Mouse (Mus musculus) lung, postnatal 0 days (tissue): ENCODE results near the gene Hectd1.

Experiments
- CTCF ChIP-seq: IDR thresholded peaks from 2 replicates; pipeline ENCODE4 v1.5.1; 2016; ENCODE audit warnings: antibody characterized with exemption, mild to moderate bottlenecking
- EP300 ChIP-seq: IDR thresholded peaks from 2 replicates; pipeline ENCODE4 v1.6.1; 2016; ENCODE audit warnings: antibody characterized with exemption, mild to moderate bottlenecking, control low read depth

- TF ChIP-seq CTCF (no peak), EP300 (no peak)
These were observed 2.6 kb upstream of the Hectd1 start for GRCm38 (mm10) chr12:51831931-51832330.
